8 mouse cellular contexts compared by ENCODE assay signal in the genomic region with DNA sequence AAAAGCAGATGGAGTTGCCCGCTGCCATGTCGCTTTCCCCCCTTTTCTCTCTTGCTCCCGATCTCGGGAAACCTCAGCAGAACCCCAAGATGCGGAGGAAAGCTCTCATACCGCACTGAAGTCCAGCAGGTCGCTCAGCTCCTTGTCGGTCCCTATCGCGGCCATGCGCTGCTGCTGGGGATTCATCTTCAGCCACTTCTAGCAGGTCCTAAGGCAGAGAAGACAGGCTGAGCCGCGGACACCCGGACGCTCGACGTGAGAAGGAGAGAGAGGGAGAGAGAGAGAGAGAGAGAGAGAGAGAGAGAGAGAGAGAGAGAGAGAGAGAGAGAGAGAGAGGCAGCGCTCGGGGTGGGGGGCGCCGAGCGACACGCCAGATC. TPM values are rescaled to one million over a fixed set of nuclear protein-coding genes. Genes with fewer than 3 reads are reported as not detected.
A peak's percentile ranks its signal among the peaks of the same experiment; 100 is the strongest.
DNase-seq lines count a peak whose midpoint lies in the region; ATAC-seq and TF ChIP-seq lines count a peak whose summit lies in the region.

No protein-coding gene starts in this region.

- TF ChIP-seq POLR2A in heart, adult 2 months (IDR thresholded peaks at IDR 0.05; ENCODE audit: insufficient read depth, low read depth, low read length): no peak

- peak overlapping the region; percentile 93 for H3K27ac ChIP-seq in heart, adult 2 months
- H3K27ac ChIP-seq in kidney, embryonic 14.5 days (ENCODE audit: low read depth, low read length): peak overlapping the region; percentile 96
- peak overlapping the region; percentile 83 for H3K27ac ChIP-seq in liver, embryonic 13.5 days

- 2% methylated on average over 21 of the region's 23 CpGs for WGBS in heart, adult 2 months
- WGBS in kidney, embryonic 14.5 days: 1% methylated on average over 23 of the region's 23 CpGs
- WGBS in liver, embryonic 13.5 days (ENCODE audit: insufficient replicate concordance): 1% methylated on average over 21 of the region's 23 CpGs

- intact Hi-C loops in heart, adult 2 months (cut with DNase I): loop anchor here (1.0 to 5.0 kb wide), 5 partner anchors 23 to 278 kb away; no protein-coding TSS in a partner anchor

- H3K9me3 ChIP-seq in kidney, embryonic 14.5 days (ENCODE audit: control insufficient read depth, low read length): no peaks in the 10 kb centered on the region
- H3K9me3 ChIP-seq in liver, embryonic 13.5 days (replicated peaks): no peaks in the 10 kb centered on the region

- no peaks in the 10 kb centered on the region for H3K27me3 ChIP-seq in heart, adult 2 months (ENCODE audit: control insufficient read depth, insufficient read depth, low read length)
- no peaks in the 10 kb centered on the region for H3K27me3 ChIP-seq in kidney, embryonic 14.5 days (ENCODE audit: control insufficient read depth, insufficient read depth, low read length)
- H3K27me3 ChIP-seq in liver, embryonic 13.5 days: no peaks in the 10 kb centered on the region

- H3K9ac ChIP-seq in heart, adult 2 months (ENCODE audit: low read depth, low read length): peak overlapping the region; percentile 100
- peak overlapping the region; percentile 100 for H3K9ac ChIP-seq in kidney, embryonic 14.5 days (ENCODE audit: low read depth, low read length)
- H3K9ac ChIP-seq in liver, embryonic 13.5 days: peak overlapping the region; percentile 98

- peaks cover 23% of the 10 kb centered on the region for H3K36me3 ChIP-seq in heart, adult 2 months (ENCODE audit: control insufficient read depth, insufficient read depth, low read length)
- peaks cover 17% of the 10 kb centered on the region; the same call in 1 of the 2 replicates for H3K36me3 ChIP-seq in kidney, embryonic 14.5 days (ENCODE audit: control insufficient read depth, insufficient read depth, low read length)
- H3K36me3 ChIP-seq in liver, embryonic 13.5 days: 0 out of 2 replicates have a peak, but pooled peaks cover 2% of the 10 kb centered on the region

- TF ChIP-seq EP300 in heart, adult 2 months (IDR thresholded peaks at IDR 0.05; ENCODE audit: insufficient read depth, low read depth, low read length): no peak

- DNase-seq in 416B (ENCODE audit: low read depth) (peak; percentile 66), MN1 (ENCODE audit: low spot score) (peak; percentile 47), adipocyte (ENCODE audit: low spot score) (no peak)
- DNase-seq in embryo, embryonic 11.5 days (ENCODE audit: low read depth, low spot score): peak; percentile 30
- DNase-seq in heart, adult 2 months: peak in 1 of 2 experiments; percentile 65
- peak; percentile 27 for DNase-seq in liver, embryonic 13.5 days
- peak; percentile 72 for DNase-seq in neural tube, embryonic 10.5 days (ENCODE audit: extremely low spot score, low spot score)

- no peak for ATAC-seq in kidney, embryonic 14.5 days (ENCODE audit: low FRiP score, low TSS enrichment)
- ATAC-seq in liver, embryonic 13.5 days (ENCODE audit: low read depth): peak; percentile 51

- peaks cover 2% of the 10 kb centered on the region for H3K4me1 ChIP-seq in heart, adult 2 months (ENCODE audit: control insufficient read depth, insufficient read depth, low read length)
- peaks cover 10% of the 10 kb centered on the region for H3K4me1 ChIP-seq in kidney, embryonic 14.5 days (ENCODE audit: control insufficient read depth, insufficient read depth, low read length)
- H3K4me1 ChIP-seq in liver, embryonic 13.5 days (replicated peaks): peaks cover 19% of the 10 kb centered on the region

- H3K4me2 ChIP-seq in kidney, embryonic 14.5 days (replicated peaks; ENCODE audit: low read depth, low read length): peak overlapping the region; percentile 59
- H3K4me2 ChIP-seq in liver, embryonic 13.5 days: peak overlapping the region; percentile 97

- no peak for TF ChIP-seq CTCF in heart, adult 2 months (IDR thresholded peaks at IDR 0.05)

- 0 out of 2 replicates have a peak, but pooled peaks cover 2% of the 10 kb centered on the region for H3K79me2 ChIP-seq in heart, adult 2 months (replicated peaks; ENCODE audit: control insufficient read depth, insufficient read depth, low read length)

- H3K4me3 ChIP-seq in heart, adult 2 months: peak overlapping the region; percentile 95
- H3K4me3 ChIP-seq in kidney, embryonic 14.5 days (ENCODE audit: low read length): peak overlapping the region; percentile 99
- peak overlapping the region; percentile 97 for H3K4me3 ChIP-seq in liver, embryonic 13.5 days (replicated peaks)

RNA-seq across cellular contexts. Expression of a gene that starts 1.1 kb away (rescaled TPM):
- total RNA-seq in heart, adult 2 months (2021): 10 to 100 TPM; 29.7 to 33.9 TPM
- 38.0 and 62.8 TPM in 2 replicates for polyA plus RNA-seq in heart, adult 2 months (2012; rRNA removed)
- 75.5 and 108 TPM in 2 replicates for polyA plus RNA-seq in kidney, embryonic 14.5 days (2014; fragmentation: Nextera tagmentation; extraction: Ambion mirVana)
- polyA plus RNA-seq in liver, embryonic 13.5 days (2015; fragmentation: Nextera tagmentation; extraction: Ambion mirVana): 9.9 and 11.2 TPM in 2 replicates
